Mouse (Mus musculus) embryonic stem cell, embryonic (primary cell): Measurements from ENCODE around the gene Tnip1.

Experiments
- CTCF ChIA-PET, 4 experiments: fragments of 300-600 bp in 2 of 4; fragments of 350-600 bp in 2 of 4; sonication (Branson Sonifier 250); formaldehyde crosslinking; loops; one replicate each; lab custom pipeline; 2022; ENCODE audit warnings: inconsistent platforms in 2 of 4; lab: Charles Lee
- POLR2A ChIA-PET, 4 experiments: fragments of 300-600 bp in 2 of 4; fragments of 350-600 bp in 2 of 4; sonication (Branson Sonifier 250); formaldehyde crosslinking; loops; one replicate each; lab custom pipeline; 2022; ENCODE audit warnings: antibody characterized with exemption in 4 of 4, inconsistent platforms in 1 of 4; lab: Charles Lee

The Tnip1 gene

DNA sequence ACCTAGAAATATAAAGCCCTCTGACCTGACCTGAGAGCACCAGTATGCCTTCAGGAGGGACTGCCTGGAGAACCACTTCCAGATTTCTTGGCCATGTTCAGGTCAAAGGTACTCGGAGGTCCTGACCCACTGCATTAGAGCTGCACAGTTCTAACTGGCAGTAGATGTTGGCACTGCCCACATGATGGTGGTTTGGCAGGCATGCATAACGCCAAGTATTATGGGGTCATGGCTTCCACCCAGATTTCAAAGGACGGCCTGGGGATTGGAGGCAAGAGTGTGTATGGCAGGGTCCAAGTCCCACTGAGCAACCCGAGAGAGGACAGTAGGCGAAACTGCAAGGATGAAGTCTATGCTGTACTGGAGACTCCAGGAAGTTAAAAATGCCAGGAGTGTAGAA lies 48.9 kb downstream of the Tnip1 start:
- CTCF ChIA-PET, result interaction anchor here in 1 of 4 experiments (1.5 kb wide), 1 partner anchor 14 kb away, joined by 4 read pairs; no protein-coding TSS in a partner anchor
- POLR2A ChIA-PET, result no interaction called here

- POLR2A ChIA-PET, result interaction anchor here in 3 of 4 experiments (0.6 to 1.3 kb wide), 3 partner anchors 11 to 512 kb away, joined by 3 read pairs; no protein-coding TSS in a partner anchor
- CTCF ChIA-PET, result interaction anchor here in 2 of 4 experiments (1.0 to 1.5 kb wide), 2 partner anchors 15 to 22 kb away, joined by 3 to 4 read pairs; no protein-coding TSS in a partner anchor
Measured at GRCm38 (mm10) chr11:54912503-54913316, 50.0 kb downstream of the Tnip1 start.

GRCm38 (mm10) chr11:54911671-54912502 lies 50.8 kb downstream of the Tnip1 start:
- CTCF ChIA-PET, result interaction anchor here in 2 of 4 experiments (1.0 to 1.5 kb wide), 4 partner anchors 16 to 21 kb away, joined by 3 to 4 read pairs (median 4); no protein-coding TSS in a partner anchor
- POLR2A ChIA-PET, result interaction anchor here in 2 of 4 experiments (0.9 to 2.0 kb wide), 8 partner anchors 10 to 557 kb away, joined by 3 to 8 read pairs (median 4); partner anchors contain the start of genes Gpx3 (in 2 of the 2) and G3bp1 (in 1 of the 2)

GRCm38 (mm10) chr11:54911201-54911600 lies 51.5 kb downstream of the Tnip1 start:
- ChIA-PET CTCF (interaction anchor here in 3 of 4 experiments (0.5 to 1.2 kb wide), 4 partner anchors 17 to 77 kb away, joined by 3 to 5 read pairs (median 4); no protein-coding TSS in a partner anchor), POLR2A (interaction anchor here in 2 of 4 experiments (0.9 to 2.0 kb wide), 7 partner anchors 9 to 558 kb away, joined by 3 to 8 read pairs (median 4); partner anchors contain the start of genes Gpx3 (in 2 of the 2) and G3bp1 (in 1 of the 2))

GRCm38 (mm10) chr11:54910081-54910665 lies 52.5 kb downstream of the Tnip1 start:
- CTCF ChIA-PET, result interaction anchor here in 1 of 4 experiments (0.8 kb wide), 1 partner anchor 51 kb away, joined by 4 read pairs; no protein-coding TSS in a partner anchor
- POLR2A ChIA-PET, result interaction anchor here in 3 of 4 experiments (0.5 to 2.0 kb wide), 8 partner anchors 8 to 643 kb away, joined by 3 to 8 read pairs (median 4); partner anchors contain the start of genes Gpx3 (in 1 of the 3) and Lyrm7 (in 1 of the 3)

DNA sequence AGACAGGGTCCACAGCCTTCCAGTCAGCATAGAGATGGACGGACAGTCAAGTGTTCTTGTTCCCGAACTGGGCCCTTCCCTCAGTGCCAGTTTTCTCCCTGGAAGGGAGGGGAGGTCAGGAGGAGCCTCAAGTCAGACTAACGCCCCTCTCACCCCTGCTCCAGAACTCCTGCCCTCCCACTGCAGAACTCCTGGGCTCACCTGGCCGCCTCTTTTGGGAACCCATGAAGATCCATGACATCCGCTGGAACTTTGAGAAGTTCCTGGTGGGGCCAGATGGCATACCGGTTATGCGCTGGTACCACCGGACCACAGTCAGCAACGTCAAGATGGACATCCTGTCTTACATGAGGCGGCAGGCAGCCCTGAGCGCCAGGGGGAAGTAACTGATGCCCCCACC lies 53.4 kb downstream of the Tnip1 start:
- ChIA-PET CTCF (no interaction called here), POLR2A (interaction anchor here in 1 of 4 experiments (1.5 kb wide), 1 partner anchor 188 kb away, joined by 3 read pairs; the partner anchor contains the start of gene Gm2a)

- ChIA-PET POLR2A (interaction anchor here in 3 of 4 experiments (0.5 to 2.3 kb wide), 11 partner anchors 8 to 66 kb away, joined by 3 to 14 read pairs (median 5); partner anchors contain the start of gene Lyrm7 (in 1 of the 3)), CTCF (interaction anchor here in 3 of 4 experiments (0.5 to 0.8 kb wide), 5 partner anchors 21 to 262 kb away, joined by 3 to 11 read pairs (median 3); no protein-coding TSS in a partner anchor)
Measured at GRCm38 (mm10) chr11:54907259-54907658, 55.5 kb downstream of the Tnip1 start.

- ChIA-PET POLR2A (interaction anchor here in 3 of 4 experiments (0.5 to 2.3 kb wide), 13 partner anchors 9 to 417 kb away, joined by 3 to 14 read pairs (median 4); partner anchors contain the start of gene Lyrm7 (in 1 of the 3)), CTCF (interaction anchor here in 2 of 4 experiments (0.5 to 0.8 kb wide), 3 partner anchors 22 to 261 kb away, joined by 3 to 11 read pairs (median 3); no protein-coding TSS in a partner anchor)
Measured at GRCm38 (mm10) chr11:54906466-54906865, 56.3 kb downstream of the Tnip1 start.

DNA sequence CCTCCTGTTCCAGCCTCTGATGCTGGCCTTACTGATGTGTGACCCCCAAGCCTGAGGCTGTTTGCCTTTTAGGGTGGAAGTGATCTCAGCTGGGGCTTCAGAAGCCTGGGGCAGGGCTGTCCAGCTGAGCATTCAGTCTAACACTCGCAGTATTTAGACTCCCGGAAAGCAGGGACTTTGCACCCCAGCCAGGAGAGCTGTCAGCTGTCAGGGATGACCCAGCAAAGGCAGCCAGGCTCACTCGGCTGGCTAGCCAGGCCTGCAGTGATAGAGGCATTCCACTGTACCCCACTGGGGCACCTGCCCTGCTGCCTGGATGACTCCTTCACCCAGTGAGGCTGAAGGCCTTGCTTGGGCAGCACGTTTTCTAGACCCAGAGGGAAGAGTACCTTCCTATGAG lies 56.8 kb downstream of the Tnip1 start:
- CTCF ChIA-PET, result interaction anchor here in 1 of 4 experiments (1.1 kb wide), 1 partner anchor 26 kb away, joined by 3 read pairs; no protein-coding TSS in a partner anchor
- POLR2A ChIA-PET, result interaction anchor here in 3 of 4 experiments (1.0 to 2.3 kb wide), 7 partner anchors 9 to 85 kb away, joined by 3 to 14 read pairs (median 5); partner anchors contain the start of gene Lyrm7 (in 1 of the 3)

- ChIA-PET POLR2A (interaction anchor here in 3 of 4 experiments (0.6 to 3.3 kb wide), 11 partner anchors 13 to 86 kb away, joined by 3 to 10 read pairs (median 4); partner anchors contain the start of gene Lyrm7 (in 1 of the 3)), CTCF (interaction anchor here in 2 of 4 experiments (0.5 to 1.4 kb wide), 3 partner anchors 14 to 132 kb away, joined by 3 to 4 read pairs (median 3); no protein-coding TSS in a partner anchor)
Measured at GRCm38 (mm10) chr11:54905086-54905485, 57.6 kb downstream of the Tnip1 start.

GRCm38 (mm10) chr11:54903940-54904706 lies 58.6 kb downstream of the Tnip1 start:
- ChIA-PET CTCF (interaction anchor here in 3 of 4 experiments (0.6 to 1.4 kb wide), 6 partner anchors 15 to 194 kb away, joined by 3 to 12 read pairs (median 5); no protein-coding TSS in a partner anchor), POLR2A (interaction anchor here in 3 of 4 experiments (0.5 to 3.3 kb wide), 16 partner anchors 10 to 156 kb away, joined by 3 to 10 read pairs (median 4); partner anchors contain the start of gene Lyrm7 (in 1 of the 3))

DNA sequence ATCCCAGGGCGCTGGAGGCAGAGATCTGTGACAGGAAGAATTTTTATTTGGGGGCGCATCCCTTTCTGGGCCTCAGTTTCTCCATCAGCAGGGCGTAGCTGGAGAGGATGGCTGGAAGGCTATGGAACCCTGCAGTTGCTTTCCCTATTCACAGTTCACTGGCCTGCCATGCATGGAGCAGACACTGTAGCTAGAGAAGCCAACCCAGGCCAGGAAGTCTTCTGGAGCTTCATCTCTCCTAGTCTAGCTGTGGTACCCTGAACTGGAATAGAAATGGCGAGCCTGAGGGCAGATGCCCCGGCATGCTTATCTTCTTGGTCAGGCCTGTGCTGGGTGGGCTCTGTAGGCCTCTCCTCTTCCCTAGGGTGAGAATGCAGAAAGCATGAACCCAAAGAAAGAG lies 59.4 kb downstream of the Tnip1 start:
- ChIA-PET CTCF (interaction anchor here (0.6 to 1.7 kb wide), 5 partner anchors 17 to 193 kb away, joined by 3 to 12 read pairs (median 6); no protein-coding TSS in a partner anchor), POLR2A (interaction anchor here in 3 of 4 experiments (0.6 to 3.3 kb wide), 15 partner anchors 9 to 155 kb away, joined by 3 to 10 read pairs (median 4); partner anchors contain the start of gene Lyrm7 (in 1 of the 3))

GRCm38 (mm10) chr11:54902333-54903323 lies 60.1 kb downstream of the Tnip1 start, which contains the start of gene Gpx3:
Gpx3 (plus strand) TSS chr11:54902453.
- CTCF ChIA-PET, result interaction anchor here in 2 of 4 experiments (0.6 to 1.7 kb wide), 6 partner anchors 21 to 156 kb away, joined by 3 to 6 read pairs (median 4); no protein-coding TSS in a partner anchor

GRCm38 (mm10) chr11:54899657-54900056 lies 63.1 kb downstream of the Tnip1 start:
- CTCF ChIA-PET, result interaction anchor here in 1 of 4 experiments (1.2 kb wide), 1 partner anchor 18 kb away, joined by 4 read pairs; no protein-coding TSS in a partner anchor
- POLR2A ChIA-PET, result interaction anchor here in 3 of 4 experiments (0.6 to 1.7 kb wide), 4 partner anchors 8 to 1254 kb away, joined by 3 to 6 read pairs (median 4); no protein-coding TSS in a partner anchor

More at GRCm38 (mm10) chr11:54902333-54903323, 60.1 kb downstream of the Tnip1 start, which contains the start of gene Gpx3:
- POLR2A ChIA-PET, result interaction anchor here in 3 of 4 experiments (0.5 to 3.3 kb wide), 21 partner anchors 8 to 195 kb away, joined by 3 to 10 read pairs (median 4); partner anchors contain the start of genes Ccdc69 (in 1 of the 3), Cdc42se2 (in 1 of the 3), Gm2a (in 1 of the 3) and Lyrm7 (in 1 of the 3)
